Mouse (Mus musculus): ENCODE results near the gene Atp2b1.

DNA sequence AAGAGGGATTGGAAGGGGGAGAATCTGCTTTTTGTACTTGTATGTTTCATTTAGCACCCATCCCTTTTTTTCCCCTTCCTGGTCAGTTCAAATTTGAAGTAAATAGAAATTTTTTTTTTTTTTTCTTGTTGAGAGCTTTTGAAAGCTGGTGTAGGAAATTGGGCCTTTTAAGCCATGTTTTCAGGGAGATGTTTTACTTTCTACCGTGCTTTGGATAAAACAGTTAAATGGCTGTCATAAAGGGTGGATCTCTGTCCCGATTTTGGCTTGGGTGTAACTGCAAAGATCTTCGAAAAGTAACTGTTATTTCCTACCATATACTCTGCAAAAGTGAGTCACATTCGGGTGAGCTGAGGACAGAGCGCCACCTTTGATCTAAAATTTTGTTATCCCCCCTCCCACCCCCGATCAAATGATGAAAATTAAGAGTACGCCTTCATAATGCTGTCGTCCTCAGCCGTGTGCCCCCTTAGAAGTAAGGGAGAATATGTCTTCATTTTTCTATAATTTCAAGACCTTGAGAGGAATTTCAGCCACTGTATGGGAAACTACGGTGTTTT lies 2.7 kb downstream of the Atp2b1 start:
- TF ChIP-seq POLR2A (IDR thresholded peaks at IDR 0.05; ENCODE audit: control insufficient read depth, extremely low read depth, insufficient read depth, low read length, poor library complexity): no peak
- TF ChIP-seq CTCF (IDR thresholded peaks at IDR 0.05; ENCODE audit: borderline replicate concordance, control insufficient read depth, extremely low read depth, insufficient read depth, low read length, poor library complexity): no peak

Measured in thymus, adult 2 months (tissue).